Mouse (Mus musculus): ENCODE measurements around the gene Chn1. TPM values are rescaled to one million over a fixed set of nuclear protein-coding genes. Genes with fewer than 3 reads are reported as not detected.

The Chn1 gene
- polyA plus RNA-seq, 1 experiment from 2014 or later = 14.4 TPM

DNA sequence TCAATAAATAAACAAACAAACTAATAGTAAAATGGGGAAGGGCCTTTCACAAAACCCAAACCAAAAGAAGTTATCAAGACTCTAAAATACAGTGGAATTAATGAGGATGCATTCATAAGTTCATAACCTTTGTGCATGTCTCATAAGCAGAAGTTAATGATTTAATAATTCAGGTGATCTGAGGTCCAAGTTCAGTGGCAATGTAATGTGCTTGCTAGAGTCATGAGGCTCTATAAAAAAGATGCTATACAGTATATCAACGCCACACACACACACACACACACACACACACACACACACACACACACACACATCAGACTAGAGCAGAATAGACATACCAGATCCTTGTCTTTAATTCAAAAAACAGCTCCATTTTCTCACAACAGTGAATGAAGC lies 28.8 kb downstream of the Chn1 start:
- Histone ChIP-seq H3K4me2 (no peak overlapping the region), H3K27ac (ENCODE audit: poor library complexity, severe bottlenecking) (no peak overlapping the region), H3K27me3 (replicated peaks) (no peaks in the 10 kb centered on the region), H3K4me3 (no peak overlapping the region), H3K9ac (no peak overlapping the region), H3K36me3 (no peaks in the 10 kb centered on the region), H3K9me3 (replicated peaks) (no peaks in the 10 kb centered on the region), H3K4me1 (replicated peaks) (0 out of 2 replicates have a peak, but pooled peaks cover under 1% of the 10 kb centered on the region)
- no peak for ATAC-seq (ENCODE audit: insufficient number of reproducible peaks, low FRiP score)
- 82% methylated on average over 1 of the region's 1 CpGs for WGBS

DNA sequence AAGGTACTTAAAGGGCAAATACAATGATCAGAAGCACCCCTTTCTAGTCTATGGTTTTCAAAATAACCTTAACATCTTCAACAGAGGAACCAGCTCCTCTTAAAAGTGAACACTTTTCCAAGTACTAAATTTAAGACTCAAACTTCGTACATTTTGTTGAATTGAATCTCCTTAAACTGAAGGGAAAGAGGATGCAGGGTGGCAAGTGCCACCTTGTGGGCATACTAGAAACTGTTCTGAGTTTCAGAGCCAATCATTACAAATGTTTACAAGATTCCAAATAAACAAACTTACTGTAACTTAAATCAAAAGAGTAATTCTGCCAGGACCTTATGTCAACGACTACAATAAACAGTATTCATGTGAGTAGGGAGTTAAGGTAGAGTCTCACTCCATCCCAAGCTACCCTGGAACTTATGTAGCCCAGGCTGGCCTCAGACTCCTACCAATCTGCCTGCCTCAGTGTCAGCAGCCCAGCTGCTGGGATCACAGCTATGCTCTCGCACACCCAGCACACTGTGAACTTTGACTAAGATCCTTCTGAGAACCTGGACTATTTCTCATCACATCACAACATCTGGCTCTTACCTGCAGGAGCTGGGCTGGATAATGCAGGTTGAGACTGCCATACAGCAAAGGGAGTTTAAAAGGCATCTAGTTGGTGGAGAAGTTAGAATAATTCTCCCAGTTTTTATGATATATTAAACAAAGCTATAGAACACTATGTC lies 29.3 kb downstream of the Chn1 start:
- 53% methylated on average over 3 of the region's 3 CpGs for WGBS
- no peak for ATAC-seq (ENCODE audit: insufficient number of reproducible peaks, low FRiP score)
- Histone ChIP-seq H3K27me3 (replicated peaks) (no peaks in the 10 kb centered on the region), H3K36me3 (no peaks in the 10 kb centered on the region), H3K9ac (no peak overlapping the region), H3K4me3 (no peak overlapping the region), H3K9me3 (replicated peaks) (no peaks in the 10 kb centered on the region), H3K27ac (ENCODE audit: poor library complexity, severe bottlenecking) (no peak overlapping the region), H3K4me1 (replicated peaks) (0 out of 2 replicates have a peak, but pooled peaks cover 2% of the 10 kb centered on the region), H3K4me2 (no peak overlapping the region)

DNA sequence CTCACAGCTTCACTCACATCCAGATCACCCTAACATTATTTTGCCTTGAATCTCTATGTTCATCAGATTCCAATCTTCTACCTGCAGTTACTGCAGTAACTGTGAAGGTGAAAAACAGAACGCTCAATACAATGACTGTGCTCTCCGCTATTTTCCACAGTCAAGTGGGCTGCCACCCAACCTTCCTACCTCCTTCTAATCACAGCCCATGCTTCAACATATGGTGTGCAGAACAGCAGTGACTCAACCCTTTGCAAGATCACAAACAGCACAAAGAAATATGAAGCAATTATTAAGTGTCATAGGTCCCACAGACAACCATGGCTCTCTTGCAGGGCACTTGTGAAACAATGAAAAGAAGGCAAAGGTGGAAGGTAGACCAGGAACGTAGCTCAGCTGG lies 33.9 kb downstream of the Chn1 start:
- Histone ChIP-seq H3K27ac (ENCODE audit: poor library complexity, severe bottlenecking) (no peak overlapping the region), H3K27me3 (replicated peaks) (no peaks in the 10 kb centered on the region), H3K36me3 (no peaks in the 10 kb centered on the region), H3K9ac (no peak overlapping the region), H3K4me1 (replicated peaks) (peaks cover 9% of the 10 kb centered on the region), H3K9me3 (replicated peaks) (no peaks in the 10 kb centered on the region), H3K4me3 (no peak overlapping the region), H3K4me2 (no peak overlapping the region)
- no peak for ATAC-seq (ENCODE audit: insufficient number of reproducible peaks, low FRiP score)
- 82% methylated on average over 3 of the region's 3 CpGs for WGBS

DNA sequence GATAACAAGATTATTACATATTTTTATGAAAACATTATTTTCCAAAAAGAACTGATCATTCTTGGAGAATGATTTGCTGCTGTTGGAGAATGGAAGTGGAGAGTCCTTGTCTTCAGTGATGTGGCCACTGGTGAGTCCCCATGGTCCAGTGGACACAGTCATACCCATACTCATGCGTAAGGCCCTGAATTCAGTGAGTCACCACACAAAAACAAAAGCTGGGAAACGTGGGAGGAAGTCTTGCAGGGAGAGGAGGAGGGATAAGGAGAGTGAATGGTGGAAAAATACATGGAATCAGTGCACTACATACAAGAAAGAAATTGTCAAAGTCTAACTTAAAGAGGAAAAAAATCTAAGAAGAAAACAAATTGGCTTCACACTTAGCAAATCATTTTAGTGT lies 47.3 kb downstream of the Chn1 start:
- H3K4me2 ChIP-seq = no peak overlapping the region
- no peak for ATAC-seq (ENCODE audit: insufficient number of reproducible peaks, low FRiP score)
- 48% methylated on average over 2 of the region's 2 CpGs for WGBS

DNA sequence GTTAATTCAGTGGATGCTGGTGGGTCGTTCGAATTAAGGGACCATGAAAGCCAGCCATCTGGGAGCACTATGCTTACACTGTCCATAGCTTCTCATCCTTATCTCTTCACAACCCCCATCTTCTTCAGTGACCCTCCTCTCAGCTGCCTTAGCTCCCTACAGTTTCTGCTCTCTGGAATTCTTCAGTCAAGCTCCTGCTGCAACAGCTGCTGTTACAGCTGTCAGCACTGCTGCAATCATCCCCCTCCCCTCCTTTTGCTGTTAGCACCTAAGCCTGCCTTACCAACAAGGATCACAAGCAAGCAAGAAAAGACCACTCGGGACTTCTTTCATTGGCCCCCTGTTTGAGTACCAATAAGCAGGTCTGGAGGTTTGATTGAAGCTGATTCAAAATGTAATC lies 50.2 kb downstream of the Chn1 start:
- Histone ChIP-seq H3K4me1 (replicated peaks) (peaks cover 36% of the 10 kb centered on the region), H3K9ac (no peak overlapping the region), H3K9me3 (replicated peaks) (no peaks in the 10 kb centered on the region), H3K27me3 (replicated peaks) (no peaks in the 10 kb centered on the region), H3K36me3 (no peaks in the 10 kb centered on the region), H3K27ac (ENCODE audit: poor library complexity, severe bottlenecking) (peak overlapping the region; percentile 32; the same call in 1 of the 2 replicates), H3K4me2 (peak overlapping the region; percentile 37), H3K4me3 (no peak overlapping the region)
- ATAC-seq (ENCODE audit: insufficient number of reproducible peaks, low FRiP score) = peak; percentile 72; the same call in 1 of the 2 replicates
- whole genome bisulfite sequencing = 8% methylated on average over 3 of the region's 3 CpGs

More for the DNA sequence above, 47.3 kb downstream of the Chn1 start:
- no peaks in the 10 kb centered on the region for H3K36me3 ChIP-seq
- no peak overlapping the region for H3K9ac ChIP-seq
- H3K9me3 ChIP-seq (replicated peaks) = no peaks in the 10 kb centered on the region
- H3K4me1 ChIP-seq (replicated peaks) = peaks cover 27% of the 10 kb centered on the region
- H3K4me3 ChIP-seq = no peak overlapping the region
- H3K27ac ChIP-seq (ENCODE audit: poor library complexity, severe bottlenecking) = no peak overlapping the region
- no peaks in the 10 kb centered on the region for H3K27me3 ChIP-seq (replicated peaks)

DNA sequence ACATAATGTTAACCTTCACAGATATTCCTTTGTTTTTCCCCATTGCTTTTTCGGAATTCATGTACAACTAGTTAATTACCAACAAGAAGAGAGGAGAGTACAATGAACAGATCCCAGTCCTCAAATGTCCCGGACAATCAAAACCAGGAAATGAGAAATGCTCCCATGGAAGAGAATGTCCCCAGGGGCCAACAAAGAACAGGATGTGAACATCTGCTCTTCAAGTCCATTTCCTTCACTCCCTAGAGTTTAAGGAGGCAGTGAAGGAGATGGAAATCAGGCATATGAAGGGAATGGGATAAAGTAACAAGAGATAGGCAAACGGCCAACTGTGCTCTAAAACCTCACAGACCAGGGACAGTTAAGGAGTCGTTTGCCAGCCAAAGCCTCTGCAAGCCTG lies 53.3 kb downstream of the Chn1 start:
- H3K36me3 ChIP-seq = no peaks in the 10 kb centered on the region
- no peaks in the 10 kb centered on the region for H3K9me3 ChIP-seq (replicated peaks)
- ATAC-seq (ENCODE audit: insufficient number of reproducible peaks, low FRiP score) = no peak
- peaks cover 30% of the 10 kb centered on the region for H3K4me1 ChIP-seq (replicated peaks)
- no peak overlapping the region for H3K4me3 ChIP-seq
- 23% methylated on average over 4 of the region's 4 CpGs for WGBS
- H3K27me3 ChIP-seq (replicated peaks) = no peaks in the 10 kb centered on the region
- H3K4me2 ChIP-seq = no peak overlapping the region
- no peak overlapping the region for H3K9ac ChIP-seq
- no peak overlapping the region for H3K27ac ChIP-seq (ENCODE audit: poor library complexity, severe bottlenecking)

DNA sequence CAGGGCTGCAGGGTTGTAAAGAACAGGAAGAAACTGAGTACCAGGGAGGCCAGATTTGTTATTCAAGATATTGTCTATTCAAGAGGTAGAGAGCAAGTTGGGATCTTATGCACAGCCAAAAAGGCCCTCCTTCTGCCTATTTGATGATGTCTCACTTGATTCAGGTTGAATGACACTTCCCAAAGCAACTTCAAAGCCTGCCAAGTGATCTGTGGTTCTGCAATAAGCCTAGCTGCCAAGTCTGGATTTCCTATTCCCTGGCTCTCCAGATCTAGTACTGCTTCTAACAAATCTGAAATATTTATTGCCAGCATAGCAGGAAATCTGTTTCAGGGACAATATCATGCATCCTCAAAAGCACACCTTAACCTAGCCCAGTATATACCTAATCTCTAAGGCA lies 62.7 kb downstream of the Chn1 start:
- no peak overlapping the region for H3K9ac ChIP-seq
- no peaks in the 10 kb centered on the region for H3K27me3 ChIP-seq (replicated peaks)
- H3K27ac ChIP-seq (ENCODE audit: poor library complexity, severe bottlenecking) = no peak overlapping the region
- no peaks in the 10 kb centered on the region for H3K9me3 ChIP-seq (replicated peaks)
- H3K4me1 ChIP-seq (replicated peaks) = no peaks in the 10 kb centered on the region
- H3K36me3 ChIP-seq = no peaks in the 10 kb centered on the region
- H3K4me2 ChIP-seq = no peak overlapping the region
- no peak overlapping the region for H3K4me3 ChIP-seq
- no peak for ATAC-seq (ENCODE audit: insufficient number of reproducible peaks, low FRiP score)

DNA sequence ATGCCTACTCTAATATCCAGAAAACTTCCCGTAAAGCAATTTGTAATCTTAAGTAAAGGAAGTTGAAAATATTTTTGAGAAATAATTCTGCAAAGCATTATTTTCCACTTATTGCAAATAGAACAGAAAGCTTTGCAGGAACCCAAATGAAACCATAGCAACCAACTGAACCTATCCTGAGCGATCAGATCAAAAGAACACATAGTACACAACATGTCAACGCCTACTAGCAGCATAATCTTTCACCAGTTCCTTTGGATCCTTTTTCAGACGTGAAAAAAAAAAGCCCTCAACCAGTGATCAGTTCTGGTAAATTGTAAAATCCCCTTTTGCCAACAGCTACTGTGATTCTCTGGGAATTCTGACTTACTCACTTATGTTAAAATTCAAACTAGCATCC lies 82.1 kb downstream of the Chn1 start:
- Histone ChIP-seq H3K9ac (no peak overlapping the region), H3K27me3 (replicated peaks) (no peaks in the 10 kb centered on the region), H3K27ac (ENCODE audit: poor library complexity, severe bottlenecking) (no peak overlapping the region), H3K4me2 (no peak overlapping the region), H3K4me3 (no peak overlapping the region), H3K9me3 (replicated peaks) (no peaks in the 10 kb centered on the region), H3K36me3 (no peaks in the 10 kb centered on the region), H3K4me1 (replicated peaks) (peaks cover 4% of the 10 kb centered on the region; the same call in 1 of the 2 replicates)
- ATAC-seq (ENCODE audit: insufficient number of reproducible peaks, low FRiP score) = no peak
- 62% methylated on average over 4 of the region's 4 CpGs for WGBS

DNA sequence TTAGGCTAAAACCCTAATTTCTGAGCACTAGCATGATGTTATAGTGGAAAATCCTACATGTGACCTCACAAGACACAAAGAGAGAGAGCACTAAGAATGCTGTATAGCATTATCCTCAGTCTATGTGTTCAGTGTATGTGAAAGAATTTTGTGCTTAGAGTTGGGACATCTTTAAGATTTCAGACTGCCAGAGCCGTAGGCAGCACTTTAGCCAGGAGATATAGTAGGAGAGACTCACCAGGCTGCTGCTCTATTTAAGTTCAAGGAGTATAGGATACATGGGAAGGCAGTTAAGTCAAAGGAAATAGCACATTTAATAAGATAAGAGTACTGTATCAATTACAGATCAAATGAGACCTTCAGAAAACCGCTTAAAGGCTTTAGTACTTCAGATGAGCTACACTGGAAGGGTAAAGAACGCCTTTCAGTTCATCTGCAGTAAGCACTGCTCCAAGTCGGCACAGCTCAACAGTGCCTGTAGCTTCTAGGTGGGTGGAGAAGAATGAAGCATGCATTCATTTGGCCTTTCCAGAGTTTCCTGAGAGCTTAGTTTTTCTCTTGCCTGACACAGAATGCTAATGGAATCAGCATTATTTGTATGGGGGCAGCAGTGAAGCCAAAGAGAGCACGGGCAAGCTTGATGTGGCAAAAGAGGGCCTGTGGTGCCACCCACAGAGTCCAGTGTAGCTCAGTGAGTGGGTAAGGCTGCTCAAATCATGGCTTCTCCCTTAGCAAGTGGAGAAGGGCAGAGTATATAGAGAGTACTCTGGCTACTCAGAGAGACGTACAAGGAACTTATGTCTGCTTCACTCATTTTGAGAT lies 84.2 kb downstream of the Chn1 start:
- H3K27me3 ChIP-seq (replicated peaks) = no peaks in the 10 kb centered on the region

DNA sequence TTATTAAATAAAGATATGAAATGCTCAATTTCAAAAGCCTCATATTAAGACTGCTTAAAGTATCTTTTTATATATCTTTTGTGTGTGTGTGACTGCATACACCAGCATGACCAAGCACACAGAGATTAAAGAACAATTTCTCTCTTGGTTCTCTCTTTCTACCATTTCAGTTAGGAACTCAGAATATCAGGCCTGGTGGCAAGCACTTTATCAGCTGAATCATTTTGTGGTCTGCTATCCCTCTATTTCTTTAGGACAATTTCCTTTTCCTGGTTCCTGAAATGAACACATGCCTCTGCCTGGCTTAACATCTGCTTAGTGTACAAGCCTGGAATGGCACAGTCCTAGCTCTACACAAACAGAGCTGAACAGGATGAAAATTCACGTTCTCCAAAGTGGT lies 92.6 kb downstream of the Chn1 start:
- WGBS = 11% methylated on average over 1 of the region's 1 CpGs
- peaks cover 10% of the 10 kb centered on the region; the same call in 1 of the 2 replicates for H3K4me1 ChIP-seq (replicated peaks)
- no peaks in the 10 kb centered on the region for H3K36me3 ChIP-seq
- H3K4me3 ChIP-seq = no peak overlapping the region
- ATAC-seq (ENCODE audit: insufficient number of reproducible peaks, low FRiP score) = 0 out of 2 replicates have a peak, but pooled peaks have one; percentile 42
- H3K27me3 ChIP-seq (replicated peaks) = no peaks in the 10 kb centered on the region
- no peak overlapping the region for H3K27ac ChIP-seq (ENCODE audit: poor library complexity, severe bottlenecking)
- peaks cover 3% of the 10 kb centered on the region; the same call in 1 of the 2 replicates for H3K9me3 ChIP-seq (replicated peaks)
- H3K4me2 ChIP-seq = no peak overlapping the region
- no peak overlapping the region for H3K9ac ChIP-seq

More for the DNA sequence above, 84.2 kb downstream of the Chn1 start:
- no peak overlapping the region for H3K9ac ChIP-seq
- H3K4me1 ChIP-seq (replicated peaks) = peaks cover 4% of the 10 kb centered on the region; the same call in 1 of the 2 replicates
- 77% methylated on average over 6 of the region's 6 CpGs for WGBS
- H3K4me3 ChIP-seq = no peak overlapping the region
- peaks cover 3% of the 10 kb centered on the region; the same call in 1 of the 2 replicates for H3K9me3 ChIP-seq (replicated peaks)
- H3K4me2 ChIP-seq = no peak overlapping the region
- H3K36me3 ChIP-seq = no peaks in the 10 kb centered on the region
- no peak for ATAC-seq (ENCODE audit: insufficient number of reproducible peaks, low FRiP score)
- no peak overlapping the region for H3K27ac ChIP-seq (ENCODE audit: poor library complexity, severe bottlenecking)

DNA sequence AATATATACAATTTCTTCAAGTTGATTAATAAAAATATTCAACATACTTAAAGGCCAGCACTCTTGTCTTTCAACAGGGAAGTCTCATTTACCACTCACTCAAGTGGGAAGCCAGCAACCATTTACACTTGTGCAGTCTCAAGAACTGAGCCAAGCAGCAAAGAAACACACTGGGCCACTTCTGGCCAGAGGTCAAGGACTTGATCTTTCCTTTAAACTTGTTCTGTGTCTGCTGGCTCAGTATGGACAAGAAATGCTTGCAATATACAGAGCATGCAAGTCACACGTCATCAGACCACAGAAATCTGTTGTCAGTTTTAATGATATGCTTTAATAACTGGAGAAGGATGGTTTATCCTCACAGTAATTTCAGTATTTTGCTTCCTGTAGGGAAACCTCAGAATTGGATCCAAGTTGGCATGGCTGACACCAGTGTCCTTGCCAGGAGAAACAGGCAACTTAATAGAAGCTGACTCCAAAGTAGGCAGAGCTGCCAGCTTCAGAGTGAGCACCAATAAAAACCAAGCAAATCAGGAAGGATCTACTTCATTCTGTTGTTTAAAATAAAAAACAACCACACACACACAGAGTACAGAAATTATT lies 94.6 kb downstream of the Chn1 start:
- no peaks in the 10 kb centered on the region for H3K27me3 ChIP-seq (replicated peaks)
- no peak for ATAC-seq (ENCODE audit: insufficient number of reproducible peaks, low FRiP score)
- H3K4me3 ChIP-seq = no peak overlapping the region
- 68% methylated on average over 1 of the region's 1 CpGs for WGBS
- H3K9ac ChIP-seq = no peak overlapping the region
- H3K36me3 ChIP-seq = no peaks in the 10 kb centered on the region
- no peak overlapping the region for H3K27ac ChIP-seq (ENCODE audit: poor library complexity, severe bottlenecking)
- H3K9me3 ChIP-seq (replicated peaks) = no peaks in the 10 kb centered on the region
- H3K4me2 ChIP-seq = no peak overlapping the region
- H3K4me1 ChIP-seq (replicated peaks) = peaks cover 10% of the 10 kb centered on the region; the same call in 1 of the 2 replicates
